Mouse (Mus musculus) midbrain, embryonic 10.5 days (tissue): Measurements from ENCODE around the gene 1700020L24Rik. TPM values are rescaled to one million over a fixed set of nuclear protein-coding genes. Genes with fewer than 3 reads are reported as not detected.

Experiments
- DNase-seq: peaks from one replicate; pipeline ENCODE4 v3.0.0-alpha.2; 2017; ENCODE audit warnings: low spot score
- H3K27ac ChIP-seq: fragments of 300-500 bp; sonication (generic); replicated peaks from 2 replicates; pipeline ENCODE4 v1.5.1; 2016; ENCODE audit warnings: mild to moderate bottlenecking
- H3K27me3 ChIP-seq: fragments of 300-500 bp; sonication (generic); 2 replicates; pipeline ENCODE4 v1.6.1; 2016; ENCODE audit warnings: low read depth, mild to moderate bottlenecking; ENCODE audit not compliant: poor library complexity, severe bottlenecking
- H3K36me3 ChIP-seq: fragments of 300-500 bp; sonication (generic); 2 replicates; pipeline ENCODE4 v1.6.1; 2016; ENCODE audit warnings: mild to moderate bottlenecking, moderate library complexity
- H3K4me1 ChIP-seq: fragments of 300-500 bp; sonication (generic); 2 replicates; pipeline ENCODE4 v1.6.1; 2016
- H3K4me3 ChIP-seq: fragments of 300-500 bp; sonication (generic); 2 replicates; pipeline ENCODE4 v1.5.1; 2016; ENCODE audit warnings: mild to moderate bottlenecking, moderate library complexity
- H3K9me3 ChIP-seq: fragments of 300-500 bp; sonication (generic); replicated peaks from 2 replicates; pipeline ENCODE4 v1.6.1; 2016; ENCODE audit warnings: mild to moderate bottlenecking
- WGBS: fragments of 180-500 bp; shearing (Covaris S2); methylation state at CpG from one replicate; pipeline ENCODE4 v1.1.7; 2016; 5-methylcytosine and 5-hydroxymethylcytosine counted together
- polyA plus RNA-seq: library from polyadenylated mRNA; unstranded; fragments of >200 nt; fragmentation: Nextera tagmentation; extraction: Ambion mirVana; gene quantifications from 2 replicates; pipeline ENCODE4 v1.2.1, GENCODE M21; 2016

1700020L24Rik gene
- polyA plus RNA-seq, 1 experiment from 2014 or later = 0.54 TPM

DNA sequence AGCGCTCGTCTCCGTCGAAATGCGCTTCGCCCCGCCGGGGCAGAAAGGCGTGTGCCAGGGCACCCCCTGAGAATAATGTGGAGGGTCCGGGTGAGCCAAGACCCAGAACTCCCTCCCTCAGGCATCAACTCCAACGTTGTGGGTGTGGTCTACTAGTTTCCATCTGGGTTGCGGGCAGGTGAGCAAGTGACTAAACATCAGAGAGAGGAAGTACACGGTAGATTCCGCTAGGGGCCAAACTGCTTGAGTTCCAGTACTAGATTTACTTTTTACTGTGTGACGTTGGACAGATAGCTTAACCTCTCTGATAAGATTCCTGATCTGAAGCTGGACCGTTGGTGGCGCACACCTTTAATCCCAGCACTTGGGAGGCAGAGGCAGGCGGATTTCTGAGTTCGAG, 7.5 kb downstream of the 1700020L24Rik start:
- no peaks in the 10 kb centered on the region for H3K9me3 ChIP-seq
- 27% methylated on average over 19 of the region's 19 CpGs for WGBS
- peaks cover 86% of the 10 kb centered on the region for H3K27me3 ChIP-seq
- no peak overlapping the region; the same call in 1 of the 2 replicates for H3K27ac ChIP-seq
- peak overlapping the region; percentile 38 for H3K4me3 ChIP-seq
- peaks cover 69% of the 10 kb centered on the region for H3K4me1 ChIP-seq
- H3K36me3 ChIP-seq = no peaks in the 10 kb centered on the region
- no peak for DNase-seq

DNA sequence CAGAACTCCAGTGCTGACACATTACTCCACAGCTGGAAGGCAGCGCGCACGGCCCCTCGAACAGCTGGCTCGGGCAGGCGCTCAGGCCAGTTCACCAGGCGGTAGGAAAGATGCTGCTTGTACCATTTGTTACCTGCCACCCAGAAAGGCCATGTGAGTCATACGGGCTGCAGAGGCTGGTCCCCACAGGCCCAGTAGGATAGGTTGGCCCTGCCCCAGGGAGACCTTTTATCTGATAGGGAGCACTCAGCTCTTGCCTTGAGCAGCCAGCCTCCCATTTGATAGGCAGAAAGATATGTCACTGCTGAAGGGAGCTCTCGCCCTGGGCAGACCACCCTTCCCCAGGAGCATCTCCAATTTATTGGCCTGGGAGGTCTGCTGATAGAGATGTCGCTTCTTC, 10.1 kb downstream of the 1700020L24Rik start:
- 0 out of 2 replicates have a peak overlapping the region, but pooled peaks have one; percentile 42 for H3K27ac ChIP-seq
- peaks cover 51% of the 10 kb centered on the region for H3K4me1 ChIP-seq
- no peak overlapping the region for H3K4me3 ChIP-seq

DNA sequence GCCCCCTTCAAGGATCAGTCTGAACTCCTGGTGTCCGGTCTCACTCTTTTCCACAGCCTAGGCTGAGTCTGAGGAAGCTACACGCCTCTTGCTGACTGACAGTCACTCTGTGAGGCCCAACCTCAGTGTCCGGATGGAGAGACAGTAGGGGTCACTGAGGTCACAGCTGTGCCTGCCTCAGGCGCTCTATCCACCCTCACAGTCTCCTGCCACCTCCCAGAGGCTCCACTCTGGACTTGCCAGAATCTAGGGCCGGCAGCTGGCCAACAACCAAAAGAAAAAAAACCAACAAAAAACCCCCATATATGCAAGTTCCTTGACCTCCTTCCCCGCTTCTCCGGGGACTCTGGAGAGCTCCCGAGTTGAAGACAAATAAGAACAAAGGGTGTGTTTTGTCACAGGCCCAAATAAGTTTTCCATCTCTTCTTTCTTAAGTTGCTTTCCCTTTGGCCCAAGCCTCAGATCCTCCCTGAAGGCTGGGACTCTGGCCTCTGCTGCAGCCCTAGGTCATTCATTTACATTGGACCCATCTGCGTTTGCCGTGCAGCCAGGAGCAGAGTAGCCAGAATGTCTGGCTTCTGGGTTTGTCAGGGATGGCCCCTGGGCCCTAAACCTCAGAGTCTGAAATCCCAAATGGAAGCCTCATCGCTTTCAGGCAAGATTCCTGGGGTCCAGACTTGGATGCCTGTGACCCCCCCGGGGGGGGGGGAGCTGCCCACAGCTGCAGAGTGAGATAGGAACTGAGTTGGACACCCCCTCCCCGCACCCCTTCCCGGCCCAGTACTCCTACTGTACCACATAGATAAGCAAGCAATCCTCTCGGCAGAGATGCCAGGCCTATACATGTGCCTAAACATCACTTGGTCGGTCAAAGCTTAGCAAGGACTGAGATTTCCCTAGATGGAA, 10.8 kb downstream of the 1700020L24Rik start:
- Histone ChIP-seq H3K4me1 (peaks cover 47% of the 10 kb centered on the region), H3K36me3 (no peaks in the 10 kb centered on the region), H3K27ac (peak overlapping the region; percentile 42), H3K27me3 (peaks cover 77% of the 10 kb centered on the region), H3K4me3 (no peak overlapping the region), H3K9me3 (no peaks in the 10 kb centered on the region)
- peak; percentile 54 for DNase-seq
- 47% methylated on average over 16 of the region's 16 CpGs for WGBS

More for the DNA sequence above, 10.1 kb downstream of the 1700020L24Rik start:
- Histone ChIP-seq H3K9me3 (no peaks in the 10 kb centered on the region), H3K36me3 (no peaks in the 10 kb centered on the region), H3K27me3 (peaks cover 80% of the 10 kb centered on the region)
- 76% methylated on average over 10 of the region's 10 CpGs for WGBS
- DNase-seq = no peak

DNA sequence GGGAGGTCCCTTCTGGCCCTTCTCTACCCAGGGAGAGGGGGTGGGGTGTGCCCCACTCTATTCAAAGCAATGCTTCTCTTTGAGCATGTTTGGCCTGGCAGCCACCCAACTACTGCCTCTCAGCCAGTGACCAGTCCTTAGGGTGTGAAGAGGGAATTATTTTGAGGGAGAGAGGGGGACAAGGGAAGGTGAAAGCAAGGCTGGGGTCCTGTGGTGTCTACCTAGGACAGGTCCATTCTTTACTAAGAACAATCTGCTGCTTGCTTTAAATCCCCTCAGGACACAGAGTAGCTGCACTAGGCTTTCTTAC, 11.4 kb downstream of the 1700020L24Rik start:
- peak overlapping the region; percentile 42 for H3K27ac ChIP-seq
- H3K27me3 ChIP-seq = peaks cover 73% of the 10 kb centered on the region
- no peaks in the 10 kb centered on the region for H3K36me3 ChIP-seq
- H3K4me1 ChIP-seq = peaks cover 43% of the 10 kb centered on the region
- no peak overlapping the region for H3K4me3 ChIP-seq
- no peaks in the 10 kb centered on the region for H3K9me3 ChIP-seq
- no peak for DNase-seq

DNA sequence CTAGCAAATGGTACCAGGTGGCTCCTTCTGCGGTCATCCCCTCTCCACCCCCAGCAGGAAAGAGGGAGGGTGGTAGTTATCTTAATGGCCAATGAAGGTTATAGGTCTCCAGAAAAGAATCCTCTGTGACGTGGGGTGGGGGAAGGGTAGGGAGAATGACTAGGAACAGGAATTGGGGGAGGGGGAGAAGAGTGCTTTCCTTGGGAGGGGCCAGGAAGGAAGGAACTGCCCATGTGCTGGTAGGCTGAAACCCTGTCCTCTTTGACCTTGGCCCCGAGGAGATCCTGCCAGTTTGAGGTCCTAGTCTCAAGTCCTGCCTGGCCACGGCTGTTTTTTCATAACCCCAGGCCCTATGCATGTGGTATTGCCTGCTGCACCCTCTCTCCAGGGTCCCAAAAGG, 11.8 kb downstream of the 1700020L24Rik start:
- H3K36me3 ChIP-seq = no peaks in the 10 kb centered on the region
- DNase-seq = no peak
- peaks cover 73% of the 10 kb centered on the region for H3K27me3 ChIP-seq
- WGBS = 68% methylated on average over 4 of the region's 4 CpGs
- H3K9me3 ChIP-seq = no peaks in the 10 kb centered on the region
- H3K4me3 ChIP-seq = no peak overlapping the region
- H3K27ac ChIP-seq = peak overlapping the region; percentile 42; the same call in 1 of the 2 replicates
- peaks cover 39% of the 10 kb centered on the region for H3K4me1 ChIP-seq

DNA sequence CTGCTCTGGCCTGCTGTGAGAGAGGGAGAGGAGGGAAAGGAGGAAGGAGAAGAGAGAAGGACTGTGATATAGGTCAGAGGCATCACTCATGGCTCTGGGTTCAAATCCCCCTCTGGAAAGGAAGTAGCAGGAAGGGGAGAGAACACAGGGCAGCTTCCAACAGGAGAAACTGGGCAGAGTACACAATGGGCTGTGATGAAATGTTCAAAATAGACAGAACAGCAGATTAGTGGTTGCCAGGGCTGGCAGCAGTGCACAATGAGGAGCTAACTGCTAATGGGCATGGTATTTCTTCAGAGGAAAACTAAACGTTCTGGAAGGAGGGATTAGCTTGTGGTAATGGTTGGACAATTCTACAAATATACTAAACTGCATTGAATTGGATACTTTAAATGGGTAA, 13.1 kb downstream of the 1700020L24Rik start:
- Histone ChIP-seq H3K27me3 (peaks cover 73% of the 10 kb centered on the region), H3K27ac (no peak overlapping the region), H3K4me3 (no peak overlapping the region), H3K4me1 (peaks cover 36% of the 10 kb centered on the region), H3K9me3 (no peaks in the 10 kb centered on the region), H3K36me3 (no peaks in the 10 kb centered on the region)
- 39% methylated on average over 1 of the region's 1 CpGs for WGBS
- no peak for DNase-seq

DNA sequence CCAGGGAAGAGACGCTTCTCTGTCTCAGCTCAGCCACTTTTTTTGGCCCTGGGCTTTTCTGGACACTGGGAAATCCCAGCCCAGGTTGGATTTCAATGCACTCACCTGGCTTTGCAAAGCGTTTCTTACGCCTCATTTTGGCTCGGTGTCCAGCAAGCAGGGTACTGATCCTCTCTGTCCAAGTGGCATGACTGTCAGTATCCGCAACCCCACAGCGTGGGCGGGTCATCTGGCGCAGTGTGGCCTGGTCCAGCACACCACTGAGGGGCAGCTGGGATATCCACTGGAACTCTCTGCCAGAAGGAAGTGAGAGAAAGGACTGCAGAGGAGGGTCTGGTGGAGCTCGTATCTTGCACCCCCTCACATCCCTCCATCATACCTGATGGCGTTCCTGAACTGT, 13.8 kb downstream of the 1700020L24Rik start:
- H3K4me1 ChIP-seq = peaks cover 38% of the 10 kb centered on the region

DNA sequence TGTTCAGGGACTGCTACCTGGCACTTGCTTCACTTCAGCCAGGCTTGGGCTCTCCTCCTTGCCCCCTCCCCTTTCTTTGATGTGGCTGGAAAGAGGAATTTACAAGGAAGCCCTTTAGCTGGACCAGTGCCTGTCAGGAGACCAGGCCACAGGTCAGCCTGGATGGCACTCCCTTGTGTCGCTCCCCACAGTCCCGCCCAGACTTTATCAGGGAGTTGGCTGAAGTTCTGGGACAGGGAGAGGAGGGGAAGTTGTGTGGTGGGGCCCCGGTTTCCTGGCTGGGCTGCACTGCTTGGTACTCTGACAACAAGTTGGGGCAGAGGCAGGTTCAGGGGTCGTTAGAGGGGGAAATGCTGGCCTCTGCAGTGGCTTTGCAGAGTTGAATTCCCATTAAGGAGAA, 17.1 kb downstream of the 1700020L24Rik start:
- Histone ChIP-seq H3K27ac (0 out of 2 replicates have a peak overlapping the region, but pooled peaks have one; percentile 9), H3K4me1 (peaks cover 33% of the 10 kb centered on the region), H3K36me3 (no peaks in the 10 kb centered on the region), H3K4me3 (no peak overlapping the region), H3K9me3 (no peaks in the 10 kb centered on the region), H3K27me3 (peaks cover 74% of the 10 kb centered on the region)
- no peak for DNase-seq
- 48% methylated on average over 4 of the region's 4 CpGs for WGBS

More for the DNA sequence above, 13.8 kb downstream of the 1700020L24Rik start:
- WGBS = 89% methylated on average over 10 of the region's 10 CpGs
- no peak for DNase-seq
- H3K27ac ChIP-seq = no peak overlapping the region
- peaks cover 73% of the 10 kb centered on the region for H3K27me3 ChIP-seq
- H3K4me3 ChIP-seq = no peak overlapping the region
- H3K9me3 ChIP-seq = no peaks in the 10 kb centered on the region
- no peaks in the 10 kb centered on the region for H3K36me3 ChIP-seq

DNA sequence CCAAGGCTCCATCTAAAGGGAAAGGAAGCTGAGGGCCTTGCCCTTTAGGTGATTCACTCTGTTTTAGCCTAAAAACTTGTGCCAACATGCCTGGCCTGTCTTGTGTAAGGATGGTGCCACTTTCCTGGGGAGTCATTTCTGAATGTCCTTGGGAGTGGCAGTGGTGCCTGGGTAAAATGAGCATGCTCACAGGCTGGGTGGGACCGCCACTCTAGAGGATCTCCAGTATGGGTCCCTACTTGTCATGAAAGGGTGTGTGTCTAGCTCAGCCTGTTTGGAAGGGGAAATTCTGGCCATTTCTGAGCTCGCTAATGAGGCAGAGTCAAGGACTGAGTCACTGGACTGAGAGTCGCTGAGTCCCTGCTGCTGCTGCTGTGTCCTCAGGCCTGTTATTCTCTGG, 18.1 kb downstream of the 1700020L24Rik start:
- peaks cover 31% of the 10 kb centered on the region for H3K4me1 ChIP-seq
- no peak for DNase-seq
- 0 out of 2 replicates have a peak overlapping the region, but pooled peaks have one; percentile 9 for H3K27ac ChIP-seq
- no peaks in the 10 kb centered on the region for H3K9me3 ChIP-seq
- H3K4me3 ChIP-seq = no peak overlapping the region
- H3K36me3 ChIP-seq = no peaks in the 10 kb centered on the region
- WGBS = 78% methylated on average over 3 of the region's 3 CpGs
- H3K27me3 ChIP-seq = peaks cover 74% of the 10 kb centered on the region

DNA sequence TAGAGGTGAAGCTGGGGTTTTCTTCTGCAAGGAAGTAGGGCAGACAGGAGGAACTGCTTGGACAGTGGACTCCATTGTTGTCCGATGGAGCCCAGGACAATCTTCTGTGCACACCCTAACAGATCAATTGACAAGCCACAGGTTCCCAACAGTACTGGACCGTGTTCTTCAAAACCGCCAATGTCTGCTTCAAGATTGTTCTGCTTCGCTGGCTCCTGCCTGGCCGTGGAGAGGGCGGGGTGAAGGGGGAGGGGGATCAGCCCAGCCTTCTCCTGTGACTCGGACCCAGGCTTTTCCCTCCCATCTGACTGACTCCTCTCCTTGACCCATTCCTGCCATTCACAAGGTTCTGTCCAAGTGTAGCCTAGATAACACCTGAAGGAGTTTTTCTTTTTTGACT, 19.8 kb downstream of the 1700020L24Rik start:
- H3K36me3 ChIP-seq = no peaks in the 10 kb centered on the region
- DNase-seq = no peak
- H3K9me3 ChIP-seq = no peaks in the 10 kb centered on the region
- 0 out of 2 replicates have a peak overlapping the region, but pooled peaks have one; percentile 20 for H3K4me3 ChIP-seq
- WGBS = 24% methylated on average over 7 of the region's 7 CpGs
- peaks cover 40% of the 10 kb centered on the region for H3K4me1 ChIP-seq
- peak overlapping the region; percentile 28; the same call in 1 of the 2 replicates for H3K27ac ChIP-seq
- H3K27me3 ChIP-seq = peaks cover 83% of the 10 kb centered on the region

DNA sequence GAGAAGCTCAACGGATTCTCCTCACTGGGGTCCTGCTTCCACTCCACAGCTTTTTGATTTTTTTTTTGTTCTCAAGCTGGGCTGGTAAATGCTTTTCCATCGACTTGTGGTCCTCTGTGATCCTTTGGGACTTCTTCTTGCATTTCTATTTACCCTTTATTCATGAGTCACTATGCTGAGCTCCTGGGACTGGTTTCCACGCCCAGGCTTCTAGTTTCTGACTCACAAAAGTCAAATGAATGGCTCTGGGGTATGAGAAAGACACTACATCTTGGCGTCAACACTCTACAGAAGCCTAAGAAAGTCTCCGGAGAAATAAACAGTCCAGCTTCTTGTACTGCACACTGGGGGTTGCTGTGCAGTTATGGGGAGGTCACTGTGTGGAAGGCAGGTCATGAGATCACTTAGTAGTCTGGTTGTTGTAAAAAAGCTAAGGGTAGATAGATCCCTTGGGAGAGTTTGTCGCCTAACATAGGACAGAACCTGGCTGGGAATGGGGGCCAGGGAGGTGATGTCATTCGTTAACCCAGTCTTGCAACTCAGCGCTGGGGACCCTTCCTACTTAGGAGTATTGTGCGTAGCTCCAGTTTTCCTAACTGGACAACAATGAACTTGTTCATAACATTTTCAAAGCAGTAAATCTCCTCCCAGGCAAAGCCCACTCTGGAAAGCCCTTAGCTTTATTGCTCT, 20.6 kb downstream of the 1700020L24Rik start:
- no peak overlapping the region for H3K27ac ChIP-seq
- no peak for DNase-seq
- 62% methylated on average over 9 of the region's 9 CpGs for WGBS
- H3K9me3 ChIP-seq = no peaks in the 10 kb centered on the region
- peaks cover 48% of the 10 kb centered on the region for H3K4me1 ChIP-seq
- no peak overlapping the region for H3K4me3 ChIP-seq
- no peaks in the 10 kb centered on the region for H3K36me3 ChIP-seq
- peaks cover 89% of the 10 kb centered on the region for H3K27me3 ChIP-seq

DNA sequence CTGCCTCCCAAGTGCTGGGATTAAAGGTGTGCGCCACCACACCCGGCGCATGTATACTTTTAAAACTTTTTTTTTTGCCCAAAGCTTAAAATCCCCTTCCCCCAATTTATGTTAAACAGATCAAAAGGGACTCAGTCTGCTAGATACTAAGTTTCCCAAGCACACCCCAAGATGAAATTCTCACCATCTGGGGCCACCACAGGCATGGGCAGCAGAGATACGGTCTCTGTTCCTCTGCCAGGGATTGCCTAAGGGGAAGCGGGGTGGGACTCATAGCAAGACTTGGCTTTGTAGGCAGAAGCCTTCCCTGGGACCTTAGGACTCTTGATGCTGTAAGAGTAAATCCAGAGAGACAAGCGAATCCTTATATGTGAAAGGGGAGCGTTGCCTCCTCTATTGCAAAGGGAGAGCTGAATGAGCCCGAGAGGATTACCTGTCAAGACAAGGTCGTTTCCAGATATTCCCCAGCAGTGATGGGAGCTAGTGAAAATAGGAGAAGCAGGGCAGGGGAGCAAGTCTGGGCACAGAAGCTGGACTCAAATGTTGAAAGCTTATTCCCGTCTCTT, 24.1 kb downstream of the 1700020L24Rik start:
- H3K9me3 ChIP-seq = no peaks in the 10 kb centered on the region
- H3K4me3 ChIP-seq = peak overlapping the region; percentile 80
- H3K36me3 ChIP-seq = no peaks in the 10 kb centered on the region
- no peak overlapping the region for H3K27ac ChIP-seq
- WGBS = 61% methylated on average over 10 of the region's 10 CpGs
- DNase-seq = no peak
- H3K27me3 ChIP-seq = peaks cover 93% of the 10 kb centered on the region
- peaks cover 43% of the 10 kb centered on the region for H3K4me1 ChIP-seq
